Mouse (Mus musculus) v-Abl transformed pro-B cells (cell line): Measurements from ENCODE around the gene Dgat2.

Experiments used
- in situ Hi-C, 2 experiments: fragments of 400-800 bp; cut with MboI; formaldehyde crosslinking; loops; one replicate each; pipeline ENCODE4 v1.15.1; 2025; ENCODE audit not compliant: unreplicated experiment in 2 of 2

The Dgat2 gene

GRCm38 (mm10) chr7:99194511-99194910 is 12.0 kb upstream of the Dgat2 start:
- in situ Hi-C loops: no loop called here

DNA sequence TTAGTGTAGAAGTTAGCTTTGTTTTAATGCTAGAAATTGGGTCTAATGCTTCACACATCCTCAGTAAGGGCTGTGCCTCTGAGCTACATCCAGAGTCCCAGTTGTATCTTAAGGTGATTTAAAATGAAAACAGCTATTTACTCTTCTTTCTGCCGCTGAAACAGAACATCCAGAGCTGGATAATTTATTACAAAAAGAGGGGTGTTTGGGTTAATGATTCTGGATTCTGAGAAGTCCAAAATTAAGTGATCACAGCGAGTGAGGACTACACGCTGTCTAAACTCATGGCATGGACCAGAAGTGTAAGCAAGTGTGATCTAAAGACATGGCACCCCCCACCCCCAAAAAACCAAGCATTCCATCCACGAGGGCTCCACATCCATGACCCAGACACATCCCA is 11.4 kb upstream of the Dgat2 start:
- in situ Hi-C loops: no loop called here

DNA sequence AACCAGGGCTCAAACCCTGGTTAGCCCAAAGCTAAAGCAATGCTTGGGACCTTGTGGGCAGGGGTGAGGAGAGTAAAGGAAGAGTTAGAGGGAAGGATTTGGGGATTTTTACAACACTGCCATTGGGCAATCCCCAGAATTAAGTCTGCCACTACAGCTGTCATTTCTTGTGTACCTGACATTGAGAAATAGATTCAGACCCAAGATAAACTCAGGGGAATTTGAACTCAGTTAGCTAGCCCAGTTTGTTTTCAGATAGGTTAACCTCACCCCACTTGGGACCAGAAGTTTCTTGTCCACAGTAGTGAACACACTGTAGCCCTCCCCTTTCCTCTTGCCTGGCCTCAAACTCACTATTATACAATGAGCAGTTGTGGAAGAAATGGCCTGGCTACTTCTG is 8.9 kb upstream of the Dgat2 start:
- in situ Hi-C loops: no loop called here

DNA sequence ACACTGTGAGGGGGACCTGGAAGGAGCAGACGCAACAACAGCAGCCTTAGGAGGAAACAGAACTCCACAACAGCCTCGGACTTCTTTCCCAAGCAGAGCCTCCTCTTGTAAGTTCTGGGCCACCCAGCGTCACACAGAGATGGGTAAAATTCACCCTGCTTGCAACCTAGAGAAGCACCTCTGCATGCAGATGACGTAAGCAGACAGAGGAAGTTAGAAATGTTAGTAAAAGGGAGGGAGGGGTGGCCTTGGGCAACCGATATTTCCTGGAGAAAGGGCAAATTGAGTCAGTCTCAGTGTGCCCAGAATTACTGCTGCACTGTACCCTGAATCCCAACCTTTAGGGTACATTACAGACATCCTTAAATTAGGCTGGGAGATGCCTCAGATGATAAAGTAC is 7.4 kb upstream of the Dgat2 start:
- in situ Hi-C loops: no loop called here

DNA sequence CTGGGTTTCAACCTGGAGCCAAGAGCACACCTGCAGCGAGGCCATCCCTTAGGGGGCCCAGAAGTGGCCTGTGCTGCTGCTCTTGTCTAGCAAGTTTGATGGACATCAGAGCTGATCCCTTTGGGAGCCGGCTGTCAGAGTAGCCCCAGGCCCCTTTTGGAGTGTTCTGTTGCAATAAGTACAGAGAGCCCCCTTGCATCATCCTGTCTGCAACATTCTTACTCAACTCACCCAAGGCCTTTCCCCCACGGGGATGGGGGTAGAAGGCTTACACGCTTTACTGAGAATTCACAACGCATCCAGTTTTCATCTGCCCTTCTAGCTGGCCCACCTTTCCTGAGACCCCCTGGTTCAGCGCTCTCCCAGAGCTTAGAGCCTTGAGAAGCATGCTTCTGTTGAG is 6.1 kb upstream of the Dgat2 start:
- in situ Hi-C loops: no loop called here

GRCm38 (mm10) chr7:99187451-99187850 is 4.9 kb upstream of the Dgat2 start:
- in situ Hi-C loops: no loop called here

GRCm38 (mm10) chr7:99185405-99185804 is 2.9 kb upstream of the Dgat2 start:
- in situ Hi-C loops: no loop called here

DNA sequence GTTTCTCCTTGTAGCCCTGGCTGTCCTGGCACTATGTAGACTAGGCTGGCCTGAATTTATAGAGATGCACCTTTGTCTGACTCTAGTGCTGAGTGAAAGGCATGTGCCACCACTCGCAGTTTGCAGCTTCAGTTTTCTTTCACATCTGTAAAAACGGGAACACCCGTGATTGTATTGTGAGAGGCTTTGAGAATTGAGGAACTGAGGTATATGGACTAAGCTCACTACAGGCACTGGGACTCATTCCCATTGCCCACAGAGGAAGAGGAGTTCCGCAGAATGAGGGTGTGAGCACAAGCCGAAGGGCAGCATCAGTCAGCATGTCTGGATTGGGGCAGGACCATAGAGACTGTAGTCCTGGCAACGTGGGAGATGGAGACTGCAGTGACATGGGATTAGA is 1.2 kb upstream of the Dgat2 start:
- in situ Hi-C loops: no loop called here

DNA sequence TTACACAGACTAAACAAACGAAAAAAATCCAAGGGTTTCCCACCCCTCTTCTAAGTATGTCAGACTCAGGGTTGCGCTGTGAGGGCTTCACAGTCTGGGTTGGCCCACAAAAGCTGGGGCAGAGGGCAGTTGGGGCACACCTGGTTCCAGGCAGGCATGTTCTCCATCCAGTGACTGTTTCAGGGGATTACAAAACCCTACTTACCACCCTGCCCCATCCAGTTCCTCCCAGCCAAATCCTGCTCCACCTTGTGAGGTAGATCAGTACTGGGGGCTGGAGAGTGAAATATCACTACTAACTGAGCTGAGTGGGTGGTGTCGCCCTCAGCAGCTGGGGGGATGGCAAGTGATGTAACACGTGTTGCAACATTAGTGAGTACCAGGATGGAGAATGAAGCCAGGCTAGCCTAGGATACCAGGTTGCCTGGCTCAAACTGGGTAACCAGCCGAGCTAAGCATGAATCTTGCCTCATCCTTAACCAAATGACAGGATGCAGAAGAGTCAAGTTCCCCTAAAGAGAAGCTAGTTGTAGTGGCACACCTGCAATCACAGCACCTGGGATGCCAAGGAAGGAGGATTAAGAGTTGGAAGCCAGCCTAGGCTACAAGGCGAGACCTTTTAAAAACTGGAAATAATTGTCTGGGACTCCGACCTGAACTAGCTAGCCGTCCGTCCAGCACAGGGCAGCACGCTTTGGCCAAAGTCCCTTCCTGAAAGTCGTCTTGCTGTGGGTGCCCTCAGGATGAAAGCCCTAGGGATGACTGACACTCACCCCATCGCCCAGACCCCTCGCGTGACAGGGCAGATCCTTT is 694 bp downstream of the Dgat2 start:
- in situ Hi-C loops: no loop called here

DNA sequence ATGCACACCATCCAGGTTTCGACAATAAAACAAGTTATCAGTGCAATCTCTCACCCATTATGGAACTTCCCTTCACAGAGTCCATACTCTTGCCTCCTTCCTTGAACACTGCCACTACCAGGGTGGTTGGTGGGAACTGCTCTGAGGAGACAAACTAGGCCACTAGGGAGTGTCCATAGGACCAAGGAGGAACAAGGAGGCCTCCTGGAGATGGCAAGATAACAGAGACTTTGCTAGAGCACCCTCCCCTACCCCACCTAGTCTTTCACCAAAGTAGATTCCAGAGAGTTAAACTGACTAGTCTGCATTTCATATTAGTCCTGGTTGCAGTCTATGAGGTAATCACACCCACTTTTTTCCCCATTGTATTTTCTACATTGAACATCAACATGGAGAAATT is 2.4 kb downstream of the Dgat2 start:
- in situ Hi-C loops: no loop called here

- in situ Hi-C loops: no loop called here
Observed at GRCm38 (mm10) chr7:99179271-99179670, 3.2 kb downstream of the Dgat2 start.

- in situ Hi-C loops: no loop called here
Observed at GRCm38 (mm10) chr7:99177386-99177785, 5.1 kb downstream of the Dgat2 start.

GRCm38 (mm10) chr7:99175666-99176065 is 6.9 kb downstream of the Dgat2 start:
- in situ Hi-C loops: no loop called here

DNA sequence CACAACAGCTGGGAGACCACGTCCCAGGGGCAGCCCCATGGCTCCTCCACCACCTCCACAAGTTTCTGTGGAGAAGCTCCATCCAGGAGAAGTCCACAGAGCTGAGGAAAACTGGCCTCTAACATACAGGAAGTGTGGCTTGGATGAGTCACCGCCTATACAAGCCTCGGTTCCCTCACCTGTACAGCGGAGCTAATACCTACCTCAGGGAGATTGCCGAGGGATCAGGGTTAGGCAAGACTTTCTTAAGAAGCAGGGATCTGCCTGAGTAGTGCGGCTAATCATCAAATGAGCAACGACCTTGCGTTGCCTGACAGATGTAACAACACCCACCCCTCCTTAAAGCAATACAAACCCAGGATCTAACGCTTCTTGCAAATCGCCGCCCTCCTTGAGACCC is 7.4 kb downstream of the Dgat2 start:
- in situ Hi-C loops: no loop called here

DNA sequence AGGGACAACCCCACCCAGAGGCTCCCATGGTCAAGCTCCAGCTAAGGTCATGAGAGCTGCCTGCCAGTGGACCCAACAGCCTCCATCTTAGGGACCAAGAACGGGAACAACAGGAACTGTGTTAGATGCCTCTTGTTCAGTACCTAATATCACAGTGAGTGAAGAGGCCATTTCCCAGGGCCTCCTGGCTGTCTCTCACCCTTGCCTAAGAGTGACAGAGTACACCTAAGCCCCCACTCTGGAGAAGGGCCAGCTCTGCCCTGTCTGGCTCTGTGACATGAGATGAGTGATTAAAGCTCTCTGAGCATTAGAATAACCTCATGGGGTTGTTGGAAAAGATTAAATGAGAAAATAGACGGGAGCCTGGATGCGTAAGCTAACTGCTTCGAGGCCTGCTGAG is 8.5 kb downstream of the Dgat2 start:
- in situ Hi-C loops: no loop called here

- in situ Hi-C loops: no loop called here
Observed at GRCm38 (mm10) chr7:99172898-99173297, 9.6 kb downstream of the Dgat2 start.

DNA sequence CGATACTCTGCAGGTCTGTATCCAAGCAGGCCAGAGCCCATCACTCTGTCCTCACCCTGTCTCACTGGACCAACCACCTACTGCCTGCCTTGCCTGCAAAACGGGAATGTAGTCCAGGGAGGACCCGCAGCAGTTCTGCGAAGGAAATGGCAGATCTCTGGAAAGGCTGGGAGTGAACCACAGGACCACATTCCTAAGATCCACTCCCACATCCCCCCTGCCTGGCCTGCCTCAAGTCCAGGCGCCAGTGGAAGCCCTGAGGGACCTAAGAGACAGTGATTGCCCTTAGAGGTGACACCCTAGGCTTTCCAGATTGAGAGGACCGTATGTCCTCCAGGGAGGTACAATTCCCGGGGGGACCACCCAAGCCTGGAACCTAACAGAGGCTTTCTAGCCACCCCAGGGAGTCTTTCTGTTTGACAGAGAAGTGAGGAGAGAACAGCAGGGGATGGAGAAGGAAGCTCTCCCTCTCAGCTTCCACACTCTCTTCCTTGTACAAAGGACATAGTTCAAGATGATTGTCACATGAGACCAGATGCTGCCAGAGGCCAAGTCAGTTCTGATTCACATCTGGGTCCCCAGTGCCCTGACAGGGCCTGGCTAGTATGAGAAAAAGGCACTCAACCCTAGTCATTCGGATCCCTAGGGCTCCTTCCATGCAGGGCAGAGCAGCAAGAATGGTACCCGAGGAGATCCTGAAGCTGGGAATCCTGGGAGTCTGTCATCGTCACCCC is 10.6 kb downstream of the Dgat2 start:
- in situ Hi-C loops: no loop called here

- in situ Hi-C loops: no loop called here
Observed at GRCm38 (mm10) chr7:99170519-99170918, 12.0 kb downstream of the Dgat2 start.

- in situ Hi-C loops: no loop called here
Observed at GRCm38 (mm10) chr7:99169717-99170403, 12.7 kb downstream of the Dgat2 start.

GRCm38 (mm10) chr7:99168756-99169155 is 13.8 kb downstream of the Dgat2 start:
- in situ Hi-C loops: no loop called here

- in situ Hi-C loops: no loop called here
Observed at GRCm38 (mm10) chr7:99167939-99168338, 14.6 kb downstream of the Dgat2 start.

DNA sequence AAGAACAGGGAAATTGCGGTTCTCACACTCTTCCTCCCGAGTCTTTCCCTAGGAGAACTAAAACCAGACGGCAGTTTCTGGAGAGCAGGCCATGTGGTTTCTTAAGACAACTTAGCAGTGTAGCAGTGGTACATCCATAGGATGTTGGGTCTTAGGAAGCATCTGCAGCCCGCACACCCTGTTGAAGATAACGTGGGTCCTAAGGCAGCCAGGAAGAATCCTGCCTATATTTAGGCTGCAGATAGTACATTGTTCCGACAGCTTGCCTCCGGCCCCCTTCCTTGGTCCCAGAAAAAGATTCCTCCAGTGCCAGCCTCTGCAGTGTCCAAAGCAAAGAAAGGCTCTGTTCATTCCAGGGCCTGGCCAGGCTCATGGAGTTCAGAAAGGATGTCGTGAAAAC is 16.4 kb downstream of the Dgat2 start:
- in situ Hi-C loops: no loop called here
